Mouse (Mus musculus) hindbrain, embryonic 15.5 days (tissue): ENCODE data around the gene Zfp937. TPM values are rescaled to one million over a fixed set of nuclear protein-coding genes. Genes with fewer than 3 reads are reported as not detected.

ENCODE experiments used
- polyA plus RNA-seq: library from polyadenylated mRNA; unstranded; fragments of >200 nt; fragmentation: Nextera tagmentation; extraction: Ambion mirVana; gene quantifications from 2 replicates; pipeline ENCODE4 v1.2.1, GENCODE M21; 2015

The Zfp937 gene
- polyA plus RNA-seq, 1 experiment from 2014 or later = 11.4 TPM

Other genes starting within 250 kb of the Zfp937 start
- gene Zfp120, start 81.4 kb upstream of the Zfp937 start, polyA plus RNA-seq = 9.9 TPM in 2 replicates
- not detected in 2 replicates for gene Gm10770, start 38.4 kb upstream of the Zfp937 start, polyA plus RNA-seq
- not detected in 2 replicates for gene Gm14139, start 36.3 kb upstream of the Zfp937 start, polyA plus RNA-seq
- 3.6 and 3.9 TPM in 2 replicates for gene Gm21994, start 37.5 kb downstream of the Zfp937 start, polyA plus RNA-seq
- gene Gm14124, start 39.4 kb downstream of the Zfp937 start, polyA plus RNA-seq = 0.06 TPM in 1 of 2 replicates, not detected in the other
- 1.1 and 1.4 TPM in 2 replicates for gene Gm10130, start 105.6 kb downstream of the Zfp937 start, polyA plus RNA-seq
- 14.7 and 15.3 TPM in 2 replicates for gene 3300002I08Rik, start 144.7 kb downstream of the Zfp937 start, polyA plus RNA-seq
- 7.3 and 7.4 TPM in 2 replicates for gene Zfp442, start 233.4 kb downstream of the Zfp937 start, polyA plus RNA-seq